Mouse (Mus musculus) embryonic facial prominence, embryonic 14.5 days (tissue): Measurements from ENCODE around the gene Gpr152. TPM values are rescaled to one million over a fixed set of nuclear protein-coding genes. Genes with fewer than 3 reads are reported as not detected.

Experiments used
- ATAC-seq: fragments of 200-750 bp; cut with Nextera tagmentation; 2 replicates; pipeline ENCODE4 v1.8.0; 2017; ENCODE audit warnings: low read depth, moderate number of reproducible peaks, moderate TSS enrichment
- DNase-seq: peaks from one replicate; pipeline ENCODE4 v3.0.0-alpha.2; 2015; ENCODE audit warnings: low spot score
- H3K27ac ChIP-seq: fragments of 300-500 bp; sonication (generic); replicated peaks from 2 replicates; pipeline ENCODE4 v1.5.1; 2014; ENCODE audit warnings: low read depth, mild to moderate bottlenecking, low read length, moderate library complexity
- H3K27me3 ChIP-seq: fragments of 300-500 bp; sonication (generic); replicated peaks from 2 replicates; pipeline ENCODE4 v1.6.1; 2014; ENCODE audit warnings: low read length; ENCODE audit not compliant: control insufficient read depth, insufficient read depth
- H3K36me3 ChIP-seq: fragments of 300-500 bp; sonication (generic); 2 replicates; pipeline ENCODE4 v1.6.1; 2014; ENCODE audit warnings: low read length, mixed read lengths; ENCODE audit not compliant: control insufficient read depth, insufficient read depth
- H3K4me1 ChIP-seq: fragments of 300-500 bp; sonication (generic); 2 replicates; pipeline ENCODE4 v1.6.1; 2014; ENCODE audit warnings: antibody characterized with exemption, low read length; ENCODE audit not compliant: control insufficient read depth, insufficient read depth
- H3K4me2 ChIP-seq: fragments of 300-500 bp; sonication (generic); 2 replicates; pipeline ENCODE4 v1.6.1; 2014; ENCODE audit warnings: low read depth, mild to moderate bottlenecking, low read length, moderate library complexity, mixed read lengths
- H3K4me3 ChIP-seq: fragments of 300-500 bp; sonication (generic); 2 replicates; pipeline ENCODE4 v1.5.1; 2014; ENCODE audit warnings: low read depth, mild to moderate bottlenecking, low read length
- H3K9ac ChIP-seq: fragments of 300-500 bp; sonication (generic); 2 replicates; pipeline ENCODE4 v1.6.1; 2014; ENCODE audit warnings: low read depth, mild to moderate bottlenecking, low read length, moderate library complexity, mixed read lengths
- H3K9me3 ChIP-seq: fragments of 300-500 bp; sonication (generic); 2 replicates; pipeline ENCODE4 v1.6.1; 2016; ENCODE audit warnings: low read length; ENCODE audit not compliant: control insufficient read depth
- WGBS: fragments of 180-500 bp; shearing (Covaris S2); extraction: QIAGEN DNeasy Blood & Tissue Kit; methylation state at CpG from one replicate; pipeline ENCODE4 v1.1.7; 2014; 5-methylcytosine and 5-hydroxymethylcytosine counted together
- polyA plus RNA-seq: library from polyadenylated mRNA; unstranded; fragments of >200 nt; fragmentation: Nextera tagmentation; extraction: Ambion mirVana; gene quantifications from 2 replicates; pipeline ENCODE4 v1.2.1, GENCODE M21; 2014

The Gpr152 gene
- polyA plus RNA-seq, 1 experiment from 2014 or later, result 0.08 TPM

- Histone ChIP-seq H3K4me3 (no peak overlapping the region), H3K27ac (no peak overlapping the region), H3K4me2 (no peak overlapping the region), H3K27me3 (no peaks in the 10 kb centered on the region), H3K4me1 (no peaks in the 10 kb centered on the region), H3K9ac (no peak overlapping the region), H3K36me3 (peaks cover 63% of the 10 kb centered on the region), H3K9me3 (no peaks in the 10 kb centered on the region)
- ATAC-seq (no peak), DNase-seq (no peak)
- WGBS, result 56% methylated on average over 5 of the region's 5 CpGs
These were observed 25.8 kb upstream of the Gpr152 start for GRCm38 (mm10) chr19:4113806-4114230.

GRCm38 (mm10) chr19:4114551-4114950 lies 25.0 kb upstream of the Gpr152 start:
- H3K9ac ChIP-seq, result no peak overlapping the region
- no peak overlapping the region for H3K4me2 ChIP-seq
- H3K27ac ChIP-seq, result no peak overlapping the region
- DNase-seq (no peak), ATAC-seq (no peak)
- H3K4me1 ChIP-seq, result no peaks in the 10 kb centered on the region
- H3K27me3 ChIP-seq, result no peaks in the 10 kb centered on the region
- H3K9me3 ChIP-seq, result no peaks in the 10 kb centered on the region
- no peak overlapping the region for H3K4me3 ChIP-seq
- H3K36me3 ChIP-seq, result peaks cover 67% of the 10 kb centered on the region
- 90% methylated on average over 10 of the region's 10 CpGs for WGBS

GRCm38 (mm10) chr19:4115144-4115543 lies 24.4 kb upstream of the Gpr152 start:
- H3K9me3 ChIP-seq, result no peaks in the 10 kb centered on the region
- ATAC-seq, result no peak
- H3K27me3 ChIP-seq, result no peaks in the 10 kb centered on the region
- no peak overlapping the region for H3K4me2 ChIP-seq
- H3K27ac ChIP-seq, result no peak overlapping the region
- H3K36me3 ChIP-seq, result peaks cover 67% of the 10 kb centered on the region
- H3K9ac ChIP-seq, result no peak overlapping the region
- no peak for DNase-seq
- H3K4me1 ChIP-seq, result peaks cover under 1% of the 10 kb centered on the region; the same call in 1 of the 2 replicates
- H3K4me3 ChIP-seq, result no peak overlapping the region
- WGBS, result 91% methylated on average over 10 of the region's 10 CpGs

DNA sequence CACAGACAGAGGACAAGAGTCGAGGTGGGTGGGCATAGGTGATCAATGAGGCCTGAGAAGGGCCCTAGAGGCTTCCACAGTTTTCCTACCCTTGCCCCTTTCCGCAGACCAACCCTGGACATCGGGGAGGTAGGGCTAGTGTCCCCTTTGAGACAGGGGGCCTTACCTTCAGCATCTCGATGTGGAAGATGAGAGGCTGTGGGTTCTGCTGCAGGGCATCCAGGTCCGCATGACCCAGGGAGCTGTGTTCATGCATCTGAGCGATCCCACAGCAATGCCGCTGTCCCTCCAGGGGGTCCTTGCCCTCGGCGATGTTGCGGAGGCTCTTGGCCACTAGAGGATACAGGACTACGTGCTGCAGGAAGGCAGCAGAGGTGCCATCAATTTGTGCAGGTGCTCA lies 23.8 kb upstream of the Gpr152 start:
- H3K9ac ChIP-seq, result no peak overlapping the region
- no peaks in the 10 kb centered on the region for H3K9me3 ChIP-seq
- DNase-seq (no peak), ATAC-seq (no peak)
- H3K27ac ChIP-seq, result no peak overlapping the region
- peaks cover 67% of the 10 kb centered on the region for H3K36me3 ChIP-seq
- H3K27me3 ChIP-seq, result no peaks in the 10 kb centered on the region
- H3K4me3 ChIP-seq, result no peak overlapping the region
- peaks cover 7% of the 10 kb centered on the region for H3K4me1 ChIP-seq
- 85% methylated on average over 10 of the region's 11 CpGs for WGBS
- no peak overlapping the region for H3K4me2 ChIP-seq

- Histone ChIP-seq H3K27me3 (no peaks in the 10 kb centered on the region), H3K4me3 (no peak overlapping the region), H3K4me1 (peaks cover 11% of the 10 kb centered on the region), H3K4me2 (no peak overlapping the region), H3K36me3 (peaks cover 63% of the 10 kb centered on the region), H3K9ac (no peak overlapping the region), H3K9me3 (no peaks in the 10 kb centered on the region), H3K27ac (no peak overlapping the region)
- DNase-seq (no peak), ATAC-seq (no peak)
- 96% methylated on average over 7 of the region's 7 CpGs for WGBS
These were observed 22.6 kb upstream of the Gpr152 start for GRCm38 (mm10) chr19:4117006-4117405.

GRCm38 (mm10) chr19:4118350-4118749 lies 21.2 kb upstream of the Gpr152 start:
- H3K4me3 ChIP-seq, result no peak overlapping the region
- no peak overlapping the region for H3K27ac ChIP-seq
- no peak overlapping the region for H3K9ac ChIP-seq
- peaks cover 11% of the 10 kb centered on the region for H3K4me1 ChIP-seq
- DNase-seq (no peak), ATAC-seq (no peak)
- H3K27me3 ChIP-seq, result no peaks in the 10 kb centered on the region
- 96% methylated on average over 2 of the region's 2 CpGs for WGBS
- peaks cover 51% of the 10 kb centered on the region for H3K36me3 ChIP-seq
- H3K9me3 ChIP-seq, result no peaks in the 10 kb centered on the region
- no peak overlapping the region for H3K4me2 ChIP-seq

GRCm38 (mm10) chr19:4119716-4120487 lies 19.7 kb upstream of the Gpr152 start:
- no peaks in the 10 kb centered on the region for H3K27me3 ChIP-seq
- peaks cover 39% of the 10 kb centered on the region for H3K36me3 ChIP-seq
- peaks cover 11% of the 10 kb centered on the region for H3K4me1 ChIP-seq
- ATAC-seq (no peak), DNase-seq (no peak)
- no peak overlapping the region; the same call in 1 of the 2 replicates for H3K9ac ChIP-seq
- H3K27ac ChIP-seq, result no peak overlapping the region
- peak overlapping the region; percentile 56 for H3K4me2 ChIP-seq
- no peak overlapping the region; the same call in 1 of the 2 replicates for H3K4me3 ChIP-seq
- WGBS, result 87% methylated on average over 6 of the region's 6 CpGs
- no peaks in the 10 kb centered on the region for H3K9me3 ChIP-seq

DNA sequence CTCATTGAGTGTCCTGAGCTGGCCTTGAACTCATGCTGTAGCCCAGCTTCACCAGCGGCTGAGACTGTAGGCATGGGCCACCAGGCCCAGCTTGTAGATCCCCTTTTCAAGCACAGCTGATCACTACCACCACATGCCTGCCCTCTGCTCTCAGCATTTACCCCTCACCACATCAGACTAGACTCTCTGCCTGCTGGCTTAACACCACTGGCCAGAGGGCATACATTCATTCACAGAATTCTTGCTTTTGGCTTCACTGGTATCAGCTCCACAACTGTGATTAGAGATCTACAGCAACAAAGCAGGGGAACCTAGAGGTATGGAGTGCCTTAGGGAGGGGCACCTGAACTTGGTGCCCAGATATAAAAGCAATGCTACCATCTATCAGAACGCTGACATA lies 19.1 kb upstream of the Gpr152 start:
- H3K4me2 ChIP-seq, result peak overlapping the region; percentile 56
- H3K4me3 ChIP-seq, result peak overlapping the region; percentile 46
- 93% methylated on average over 2 of the region's 2 CpGs for WGBS
- H3K9ac ChIP-seq, result no peak overlapping the region; the same call in 1 of the 2 replicates
- H3K27ac ChIP-seq, result no peak overlapping the region
- no peaks in the 10 kb centered on the region for H3K9me3 ChIP-seq
- H3K27me3 ChIP-seq, result no peaks in the 10 kb centered on the region
- no peak for DNase-seq
- H3K36me3 ChIP-seq, result peaks cover 33% of the 10 kb centered on the region
- peaks cover 11% of the 10 kb centered on the region for H3K4me1 ChIP-seq
- ATAC-seq, result no peak
